Mouse (Mus musculus) G1E (cell line): Measurements from ENCODE around the gene Dnah10. TPM values are rescaled to one million over a fixed set of nuclear protein-coding genes. Genes with fewer than 3 reads are reported as not detected.

Experiments
- ATAC-seq: 2 replicates; pipeline ENCODE4 v1.8.0; 2016; ENCODE audit warnings: mild to moderate bottlenecking; ENCODE audit not compliant: insufficient number of reproducible peaks, poor library complexity, low FRiP score, severe bottlenecking; ENCODE audit errors: extremely low read depth
- DNase-seq: peaks from one replicate; pipeline ENCODE4 v3.0.0; 2012; ENCODE audit warnings: low spot score
- H3K27me3 ChIP-seq: 2 replicates; pipeline ENCODE4 v1.6.1; 2012; ENCODE audit warnings: mild to moderate bottlenecking, low read length, inconsistent platforms; ENCODE audit not compliant: insufficient read depth
- H3K36me3 ChIP-seq: replicated peaks from 2 replicates; pipeline ENCODE3; 2012; ENCODE audit warnings: mild to moderate bottlenecking, inconsistent platforms
- H3K4me1 ChIP-seq: 2 replicates; pipeline ENCODE4 v1.6.1; 2012; ENCODE audit warnings: low read depth, low read length, inconsistent platforms, mixed read lengths; ENCODE audit not compliant: insufficient read depth
- H3K4me3 ChIP-seq: 2 replicates; pipeline ENCODE4 v1.5.1; 2012; ENCODE audit warnings: low read depth, mild to moderate bottlenecking, inconsistent platforms, low read length, moderate library complexity, mixed read lengths
- H3K9me3 ChIP-seq: replicated peaks from 2 replicates; pipeline ENCODE4 v1.6.1; 2012; ENCODE audit warnings: inconsistent platforms
- CTCF ChIP-seq: IDR thresholded peaks from 2 replicates; pipeline ENCODE4 v1.5.1; 2012; ENCODE audit warnings: low read depth, low read length, inconsistent platforms, mixed read lengths
- GATA1 ChIP-seq: IDR thresholded peaks from 2 replicates; pipeline ENCODE4 v1.6.1; 2012; ENCODE audit warnings: borderline replicate concordance, low read length, inconsistent platforms, mixed read lengths
- GATA2 ChIP-seq: IDR thresholded peaks from 2 replicates; pipeline ENCODE4 v1.6.1; 2012; ENCODE audit warnings: low read depth, low read length, inconsistent platforms, borderline replicate concordance
- POLR2AphosphoS5 ChIP-seq: IDR thresholded peaks from 2 replicates; pipeline ENCODE4 v1.6.1; 2012; ENCODE audit warnings: low read depth, low read length, inconsistent platforms; ENCODE audit not compliant: insufficient replicate concordance
- TAL1 ChIP-seq: conservative IDR thresholded peaks from 2 replicates; pipeline ENCODE4 v1.6.1; 2012; ENCODE audit warnings: low read depth, low read length, inconsistent platforms, mixed read lengths
- polyA plus RNA-seq: library from polyadenylated mRNA; stranded (reverse); fragments of >175 nt; gene quantifications from 2 replicates; pipeline ENCODE4 v1.2.3, GENCODE M21; 2012
- total RNA-seq, 2 experiments: library from RNA; stranded (forward) in 1 of 2; stranded (reverse) in 1 of 2; fragments of 200-1000 nt in 1 of 2; fragments of >200 nt in 1 of 2; fragmentation: Nextera tagmentation in 1 of 2; gene quantifications; 2 replicates each; pipeline ENCODE4 v1.2.3; 2014 to 2017

Gene Dnah10
- total and polyA plus RNA-seq, 3 experiments = 0.22 TPM; not detected in 2

GRCm38 (mm10) chr5:124847014-124847413 lies 122.1 kb downstream of the Dnah10 start:
- no peak for ATAC-seq

GRCm38 (mm10) chr5:124848994-124849393 lies 124.1 kb downstream of the Dnah10 start:
- no peak overlapping the region for H3K4me3 ChIP-seq
- no peaks in the 10 kb centered on the region for H3K36me3 ChIP-seq
- H3K4me1 ChIP-seq = no peaks in the 10 kb centered on the region
- DNase-seq (no peak), ATAC-seq (no peak)
- no peaks in the 10 kb centered on the region for H3K9me3 ChIP-seq
- no peak for TF ChIP-seq CTCF
- TF ChIP-seq GATA1 = no peak
- TF ChIP-seq POLR2AphosphoS5 = no peak
- TF ChIP-seq GATA2 = no peak
- TF ChIP-seq TAL1 = no peak
- peaks cover 17% of the 10 kb centered on the region for H3K27me3 ChIP-seq

More at GRCm38 (mm10) chr5:124847014-124847413, 122.1 kb downstream of the Dnah10 start:
- Histone ChIP-seq H3K36me3 (no peaks in the 10 kb centered on the region), H3K27me3 (peaks cover 14% of the 10 kb centered on the region), H3K4me3 (no peak overlapping the region), H3K9me3 (no peaks in the 10 kb centered on the region), H3K4me1 (no peaks in the 10 kb centered on the region)
- no peak for TF ChIP-seq GATA2
- no peak for TF ChIP-seq GATA1
- no peak for TF ChIP-seq POLR2AphosphoS5
- TF ChIP-seq CTCF = no peak
- TF ChIP-seq TAL1 = no peak
- no peak for DNase-seq

GRCm38 (mm10) chr5:124851572-124851971 lies 126.7 kb downstream of the Dnah10 start:
- ATAC-seq (no peak), DNase-seq (no peak)
- Histone ChIP-seq H3K36me3 (no peaks in the 10 kb centered on the region), H3K27me3 (peaks cover 20% of the 10 kb centered on the region), H3K9me3 (no peaks in the 10 kb centered on the region), H3K4me1 (no peaks in the 10 kb centered on the region), H3K4me3 (no peak overlapping the region)
- TF ChIP-seq GATA2 (no peak), TAL1 (no peak), GATA1 (no peak), POLR2AphosphoS5 (no peak), CTCF (no peak)

- no peaks in the 10 kb centered on the region for H3K4me1 ChIP-seq
- ATAC-seq (no peak), DNase-seq (no peak)
- no peaks in the 10 kb centered on the region for H3K36me3 ChIP-seq
- peaks cover 23% of the 10 kb centered on the region for H3K27me3 ChIP-seq
- H3K9me3 ChIP-seq = no peaks in the 10 kb centered on the region
- no peak for TF ChIP-seq TAL1
- no peak for TF ChIP-seq GATA2
- TF ChIP-seq GATA1 = no peak
- no peak for TF ChIP-seq CTCF
- TF ChIP-seq POLR2AphosphoS5 = no peak
- no peak overlapping the region for H3K4me3 ChIP-seq
Observed at GRCm38 (mm10) chr5:124852294-124852693, 127.4 kb downstream of the Dnah10 start.

- DNase-seq = no peak
- Histone ChIP-seq H3K4me1 (no peaks in the 10 kb centered on the region), H3K36me3 (no peaks in the 10 kb centered on the region), H3K27me3 (peaks cover 28% of the 10 kb centered on the region), H3K4me3 (no peak overlapping the region), H3K9me3 (no peaks in the 10 kb centered on the region)
- TF ChIP-seq TAL1 (no peak), GATA1 (no peak), GATA2 (no peak), CTCF (no peak), POLR2AphosphoS5 (no peak)
- no peak for ATAC-seq
Observed at GRCm38 (mm10) chr5:124853079-124853478, 128.2 kb downstream of the Dnah10 start.

GRCm38 (mm10) chr5:124854202-124854601 lies 129.3 kb downstream of the Dnah10 start:
- ATAC-seq (no peak), DNase-seq (no peak)
- peaks cover 35% of the 10 kb centered on the region for H3K27me3 ChIP-seq
- no peaks in the 10 kb centered on the region for H3K9me3 ChIP-seq
- H3K36me3 ChIP-seq = no peaks in the 10 kb centered on the region
- no peak overlapping the region for H3K4me3 ChIP-seq
- TF ChIP-seq POLR2AphosphoS5 (no peak), GATA2 (no peak), TAL1 (no peak), GATA1 (no peak), CTCF (no peak)
- no peaks in the 10 kb centered on the region for H3K4me1 ChIP-seq

- H3K36me3 ChIP-seq = peaks cover 7% of the 10 kb centered on the region
- no peak for ATAC-seq
- no peak overlapping the region for H3K4me3 ChIP-seq
- no peaks in the 10 kb centered on the region for H3K9me3 ChIP-seq
- no peak for DNase-seq
- TF ChIP-seq CTCF (no peak), TAL1 (no peak), GATA2 (no peak), POLR2AphosphoS5 (no peak), GATA1 (no peak)
- peaks cover 31% of the 10 kb centered on the region for H3K4me1 ChIP-seq
- peaks cover 49% of the 10 kb centered on the region for H3K27me3 ChIP-seq
Observed at GRCm38 (mm10) chr5:124860013-124860412, 135.1 kb downstream of the Dnah10 start.
